Mouse (Mus musculus): ENCODE data around the gene Galnt16. TPM values are rescaled to one million over a fixed set of nuclear protein-coding genes. Genes with fewer than 3 reads are reported as not detected.
A peak's percentile ranks its signal among the peaks of the same experiment; 100 is the strongest.

Gene Galnt16
- polyA plus RNA-seq, 1 experiment from 2014 or later = 14.1 TPM

- no peak for DNase-seq (ENCODE audit: low spot score)
- Histone ChIP-seq H3K27me3 (replicated peaks; ENCODE audit: low read depth, poor library complexity, severe bottlenecking) (no peaks in the 10 kb centered on the region), H3K27ac (replicated peaks) (no peak overlapping the region), H3K36me3 (replicated peaks) (peaks cover 13% of the 10 kb centered on the region; the same call in 1 of the 2 replicates), H3K4me1 (no peaks in the 10 kb centered on the region; the same call in 1 of the 2 replicates), H3K9me3 (no peaks in the 10 kb centered on the region), H3K4me3 (no peak overlapping the region)
- 67% methylated on average over 4 of the region's 4 CpGs for WGBS
Measured at GRCm38 (mm10) chr12:80603566-80603965, 85.5 kb downstream of the Galnt16 start.

DNA sequence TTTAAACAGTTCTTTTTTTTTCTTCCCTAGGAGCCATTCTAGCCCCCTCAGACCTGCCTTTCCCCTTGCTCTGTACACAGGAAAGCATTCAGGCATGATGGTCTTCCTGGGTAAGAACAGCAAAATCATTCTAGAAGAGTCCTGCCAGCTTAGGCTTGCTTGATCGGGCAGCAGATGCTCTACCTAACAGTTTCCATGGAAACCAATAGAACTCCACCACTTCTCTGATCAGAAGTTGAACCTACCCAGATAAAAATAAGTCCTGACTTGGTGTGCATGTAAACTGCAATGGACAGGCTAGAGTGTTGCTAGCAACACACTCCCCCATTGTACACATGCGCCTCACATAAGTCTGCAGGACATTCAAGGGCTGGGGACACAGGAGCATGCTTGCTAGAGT, 86.1 kb downstream of the Galnt16 start:
- 94% methylated on average over 2 of the region's 2 CpGs for WGBS
- H3K36me3 ChIP-seq (replicated peaks) = peaks cover 13% of the 10 kb centered on the region; the same call in 1 of the 2 replicates
- H3K27ac ChIP-seq (replicated peaks) = no peak overlapping the region
- no peak for DNase-seq (ENCODE audit: low spot score)
- no peaks in the 10 kb centered on the region for H3K4me1 ChIP-seq
- H3K9me3 ChIP-seq = no peaks in the 10 kb centered on the region
- no peaks in the 10 kb centered on the region for H3K27me3 ChIP-seq (replicated peaks; ENCODE audit: low read depth, poor library complexity, severe bottlenecking)
- no peak overlapping the region for H3K4me3 ChIP-seq

- no peak for DNase-seq (ENCODE audit: low spot score)
- Histone ChIP-seq H3K4me1 (no peaks in the 10 kb centered on the region), H3K27me3 (replicated peaks; ENCODE audit: low read depth, poor library complexity, severe bottlenecking) (no peaks in the 10 kb centered on the region), H3K27ac (replicated peaks) (no peak overlapping the region), H3K36me3 (replicated peaks) (0 out of 2 replicates have a peak, but pooled peaks cover 7% of the 10 kb centered on the region), H3K9me3 (no peaks in the 10 kb centered on the region), H3K4me3 (no peak overlapping the region)
- 84% methylated on average over 1 of the region's 1 CpGs for WGBS
Measured at GRCm38 (mm10) chr12:80608576-80608975, 90.5 kb downstream of the Galnt16 start.

GRCm38 (mm10) chr12:80609928-80610327, 91.9 kb downstream of the Galnt16 start:
- H3K9me3 ChIP-seq = no peaks in the 10 kb centered on the region
- H3K4me1 ChIP-seq = no peaks in the 10 kb centered on the region
- no peak for DNase-seq (ENCODE audit: low spot score)
- WGBS = 78% methylated on average over 3 of the region's 3 CpGs
- no peak overlapping the region for H3K4me3 ChIP-seq
- no peak overlapping the region for H3K27ac ChIP-seq (replicated peaks)
- no peaks in the 10 kb centered on the region for H3K27me3 ChIP-seq (replicated peaks; ENCODE audit: low read depth, poor library complexity, severe bottlenecking)
- 0 out of 2 replicates have a peak, but pooled peaks cover 2% of the 10 kb centered on the region for H3K36me3 ChIP-seq (replicated peaks)

- no peak for DNase-seq (ENCODE audit: low spot score)
- 57% methylated on average over 9 of the region's 9 CpGs for WGBS
- Histone ChIP-seq H3K4me1 (0 out of 2 replicates have a peak, but pooled peaks cover 4% of the 10 kb centered on the region), H3K4me3 (no peak overlapping the region), H3K27ac (replicated peaks) (no peak overlapping the region), H3K27me3 (replicated peaks; ENCODE audit: low read depth, poor library complexity, severe bottlenecking) (no peaks in the 10 kb centered on the region), H3K36me3 (replicated peaks) (no peaks in the 10 kb centered on the region), H3K9me3 (no peaks in the 10 kb centered on the region)
Measured at GRCm38 (mm10) chr12:80612113-80612791, 94.2 kb downstream of the Galnt16 start.

DNA sequence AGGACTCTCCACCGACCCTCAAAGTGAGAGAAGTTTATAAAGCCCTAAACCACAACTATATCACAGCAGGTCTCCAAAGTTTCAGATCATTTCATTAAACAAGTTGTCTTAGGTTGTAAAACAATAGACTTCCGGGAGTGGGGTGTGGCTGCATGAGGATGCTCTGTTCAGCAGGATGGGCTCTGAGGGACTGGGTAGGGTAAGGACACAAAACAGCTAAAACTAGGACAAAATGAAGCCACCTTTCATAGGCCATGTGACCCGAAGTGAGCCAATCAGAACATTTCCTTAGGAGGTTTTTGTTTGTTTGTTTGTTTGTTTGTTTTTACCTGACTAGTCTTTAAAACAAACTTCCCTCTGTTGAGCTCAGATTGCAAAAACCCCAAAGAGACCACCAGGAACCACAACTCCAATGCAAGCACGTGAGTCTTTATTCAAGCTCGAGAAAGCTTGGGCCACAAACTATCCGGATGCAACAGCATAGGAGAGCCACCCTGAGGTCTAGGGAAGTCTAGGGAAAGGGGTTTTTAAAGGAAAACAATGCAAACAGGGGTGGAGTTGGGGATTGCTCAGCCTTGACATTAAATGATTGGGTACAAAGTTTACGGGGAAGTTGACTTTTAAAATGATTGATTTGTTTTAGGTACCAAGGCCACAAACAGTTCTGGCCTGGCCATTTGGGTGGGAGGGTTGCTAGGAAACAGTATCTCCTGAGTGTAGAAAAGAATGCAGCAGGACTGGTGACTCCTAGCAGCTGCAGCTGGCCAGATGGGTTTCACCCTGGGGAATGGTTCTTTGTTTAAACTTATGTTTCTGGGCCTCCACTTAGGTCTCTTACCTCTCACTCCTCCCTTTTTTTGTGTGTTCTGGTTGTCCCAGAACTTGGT, 97.5 kb downstream of the Galnt16 start:
- no peak for DNase-seq (ENCODE audit: low spot score)

GRCm38 (mm10) chr12:80620501-80620900, 102.4 kb downstream of the Galnt16 start:
- H3K4me1 ChIP-seq = 0 out of 2 replicates have a peak, but pooled peaks cover 4% of the 10 kb centered on the region
- H3K27me3 ChIP-seq (replicated peaks; ENCODE audit: low read depth, poor library complexity, severe bottlenecking) = no peaks in the 10 kb centered on the region
- no peaks in the 10 kb centered on the region for H3K9me3 ChIP-seq
- H3K36me3 ChIP-seq (replicated peaks) = no peaks in the 10 kb centered on the region
- no peak for DNase-seq (ENCODE audit: low spot score)
- WGBS = 83% methylated on average over 5 of the region's 5 CpGs
- H3K4me3 ChIP-seq = no peak overlapping the region
- no peak overlapping the region for H3K27ac ChIP-seq (replicated peaks)

More for the DNA sequence above, 97.5 kb downstream of the Galnt16 start:
- H3K4me1 ChIP-seq = 0 out of 2 replicates have a peak, but pooled peaks cover 4% of the 10 kb centered on the region
- no peaks in the 10 kb centered on the region for H3K36me3 ChIP-seq (replicated peaks)
- WGBS = 70% methylated on average over 7 of the region's 7 CpGs
- H3K4me3 ChIP-seq = no peak overlapping the region
- no peaks in the 10 kb centered on the region for H3K27me3 ChIP-seq (replicated peaks; ENCODE audit: low read depth, poor library complexity, severe bottlenecking)
- no peak overlapping the region for H3K27ac ChIP-seq (replicated peaks)
- H3K9me3 ChIP-seq = no peaks in the 10 kb centered on the region

GRCm38 (mm10) chr12:80631790-80632189, 113.7 kb downstream of the Galnt16 start:
- Histone ChIP-seq H3K27me3 (replicated peaks; ENCODE audit: low read depth, poor library complexity, severe bottlenecking) (no peaks in the 10 kb centered on the region), H3K4me1 (peaks cover 15% of the 10 kb centered on the region), H3K4me3 (no peak overlapping the region), H3K9me3 (no peaks in the 10 kb centered on the region), H3K27ac (replicated peaks) (no peak overlapping the region), H3K36me3 (replicated peaks) (peaks cover 68% of the 10 kb centered on the region)
- no peak for DNase-seq (ENCODE audit: low spot score)
- WGBS = 90% methylated on average over 5 of the region's 5 CpGs

DNA sequence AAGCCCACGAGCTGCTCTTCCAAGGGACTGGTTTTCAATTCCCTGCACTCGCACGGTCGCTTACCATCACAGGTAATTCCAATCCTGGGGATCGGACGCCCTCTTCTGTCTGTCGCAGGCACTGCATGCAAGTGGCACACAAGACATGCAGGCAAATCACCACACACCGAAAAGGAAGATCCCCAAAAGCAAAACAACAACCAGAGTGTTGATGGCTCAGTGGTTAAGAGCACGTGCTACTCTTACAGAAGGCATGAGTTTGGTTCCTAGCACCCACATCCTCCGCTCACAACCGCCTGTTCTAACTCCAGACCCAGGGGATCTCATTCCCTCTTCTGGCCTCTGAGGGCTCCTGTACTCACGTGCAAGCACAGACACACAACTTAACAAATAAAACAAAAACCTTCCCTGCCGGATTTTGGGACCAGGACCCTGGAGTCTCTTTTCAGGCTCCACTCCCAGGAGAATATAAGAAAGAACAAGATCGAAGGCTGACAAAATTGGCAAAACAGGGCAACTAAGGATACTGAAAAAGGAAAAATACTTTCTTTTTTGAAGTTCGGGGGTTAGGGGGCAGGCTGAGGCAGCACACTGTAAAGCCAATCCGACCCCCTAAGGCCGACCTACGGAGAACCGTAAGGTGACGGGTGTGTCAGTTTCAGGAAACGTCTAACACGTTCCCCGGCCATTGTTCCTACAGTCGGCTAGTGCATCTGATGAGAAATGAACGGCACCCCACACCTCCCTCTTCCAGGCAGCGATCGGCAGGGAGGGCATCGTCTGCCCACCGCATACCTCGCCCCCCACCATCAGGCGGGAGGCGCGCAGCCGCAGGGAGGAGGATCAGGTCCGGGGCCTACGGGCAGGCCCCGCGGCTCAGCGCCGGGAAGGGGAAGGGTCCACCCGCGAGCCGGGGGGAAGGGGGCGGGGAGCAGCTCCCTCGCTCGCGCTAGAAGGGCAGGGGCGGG, 124.9 kb downstream of the Galnt16 start:
- no peaks in the 10 kb centered on the region for H3K27me3 ChIP-seq (replicated peaks; ENCODE audit: low read depth, poor library complexity, severe bottlenecking)
- WGBS = 2% methylated on average over 48 of the region's 48 CpGs
- peaks cover 43% of the 10 kb centered on the region for H3K36me3 ChIP-seq (replicated peaks)
- peaks cover 34% of the 10 kb centered on the region for H3K4me1 ChIP-seq
- DNase-seq (ENCODE audit: low spot score) = peak; percentile 77
- H3K27ac ChIP-seq (replicated peaks) = peak overlapping the region; percentile 99
- H3K4me3 ChIP-seq = peak overlapping the region; percentile 99
- H3K9me3 ChIP-seq = no peaks in the 10 kb centered on the region

GRCm38 (mm10) chr12:80643693-80644505, 125.8 kb downstream of the Galnt16 start, which contains the start of the genes Slc39a9 and Erh:
Gene Slc39a9, plus strand, starts transcription at chr12:80643883.
Gene Erh, minus strand, starts transcription at chr12:80644341.
- peak within 1 kb of the TSS; percentile 99 for H3K27ac ChIP-seq (replicated peaks)
- DNase-seq (ENCODE audit: low spot score) = peak; percentile 94
- H3K4me3 ChIP-seq = peak within 1 kb of the TSS; percentile 99
- under 1% methylated on average over 50 of the region's 50 CpGs for WGBS
- H3K27me3 ChIP-seq (replicated peaks; ENCODE audit: low read depth, poor library complexity, severe bottlenecking) = no peaks in the 10 kb centered on the region
- no peaks in the 10 kb centered on the region for H3K9me3 ChIP-seq
- H3K36me3 ChIP-seq (replicated peaks) = peaks cover 40% of the 10 kb centered on the region
- peaks cover 34% of the 10 kb centered on the region for H3K4me1 ChIP-seq

GRCm38 (mm10) chr12:80644506-80644868, 126.4 kb downstream of the Galnt16 start:
- H3K27ac ChIP-seq (replicated peaks) = peak overlapping the region; percentile 99
- H3K4me3 ChIP-seq = peak overlapping the region; percentile 99
- no peaks in the 10 kb centered on the region for H3K9me3 ChIP-seq
- 10% methylated on average over 18 of the region's 18 CpGs for WGBS
- H3K36me3 ChIP-seq (replicated peaks) = peaks cover 36% of the 10 kb centered on the region
- no peaks in the 10 kb centered on the region for H3K27me3 ChIP-seq (replicated peaks; ENCODE audit: low read depth, poor library complexity, severe bottlenecking)
- no peak for DNase-seq (ENCODE audit: low spot score)
- peaks cover 34% of the 10 kb centered on the region for H3K4me1 ChIP-seq
